Mouse (Mus musculus) ovary, postnatal 10 days (tissue): ENCODE measurements around the gene Clta.
"Not testable (repeated sequence)": the region's sequence is repeated elsewhere in the genome, so short reads cannot be mapped to it uniquely, and the experiment has no call there.

ENCODE experiments used
- DNase-seq: peaks from one replicate; pipeline ENCODE4 v3.0.0; 2022; ENCODE audit warnings: low spot score

Gene Clta

GRCm38 (mm10) chr4:44025570-44025969 lies 21.3 kb downstream of the Clta start:
- DNase-seq: no peak

DNA sequence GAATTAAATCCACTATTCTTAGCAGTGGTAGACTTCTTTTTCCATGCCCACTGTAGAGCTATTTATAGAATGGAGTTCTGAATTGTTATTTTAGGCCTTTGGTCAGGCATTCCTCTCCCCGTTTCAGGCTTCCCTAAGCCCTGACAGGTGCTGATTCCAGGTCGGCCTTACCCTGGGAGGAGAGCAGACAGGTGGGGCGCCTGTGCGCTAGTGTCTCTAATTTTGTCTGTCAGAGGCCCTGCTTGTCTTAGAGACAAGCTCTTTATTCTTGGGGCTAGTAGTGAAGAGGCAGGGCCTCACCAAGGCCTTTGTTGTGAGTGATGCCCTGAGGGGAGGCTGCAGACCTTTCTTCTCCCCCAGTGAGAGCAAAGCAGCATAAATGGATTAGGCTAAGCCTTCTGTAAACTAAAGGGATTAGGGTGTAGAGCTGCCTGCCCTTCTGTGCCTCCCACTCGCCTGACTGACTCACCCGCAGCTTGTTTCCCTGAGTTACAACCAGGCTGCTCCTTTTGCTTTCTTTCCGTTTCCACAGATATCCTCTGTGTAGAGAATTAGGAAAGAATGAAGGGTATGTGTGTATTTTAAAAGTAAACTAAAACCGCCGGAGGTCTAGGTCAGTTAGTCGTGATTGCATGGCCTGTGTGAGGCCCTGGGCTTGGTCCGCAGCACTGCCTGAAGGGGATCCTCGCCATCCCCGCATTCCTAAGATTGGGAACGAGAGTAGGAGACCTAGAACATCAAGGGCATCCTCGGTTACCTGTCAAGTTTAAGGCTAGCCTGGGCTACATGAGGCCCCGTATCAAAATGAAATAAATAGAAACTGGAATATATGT lies 24.3 kb downstream of the Clta start:
- DNase-seq: no peak

GRCm38 (mm10) chr4:44029661-44030066 lies 25.4 kb downstream of the Clta start:
- no peak for DNase-seq

DNA sequence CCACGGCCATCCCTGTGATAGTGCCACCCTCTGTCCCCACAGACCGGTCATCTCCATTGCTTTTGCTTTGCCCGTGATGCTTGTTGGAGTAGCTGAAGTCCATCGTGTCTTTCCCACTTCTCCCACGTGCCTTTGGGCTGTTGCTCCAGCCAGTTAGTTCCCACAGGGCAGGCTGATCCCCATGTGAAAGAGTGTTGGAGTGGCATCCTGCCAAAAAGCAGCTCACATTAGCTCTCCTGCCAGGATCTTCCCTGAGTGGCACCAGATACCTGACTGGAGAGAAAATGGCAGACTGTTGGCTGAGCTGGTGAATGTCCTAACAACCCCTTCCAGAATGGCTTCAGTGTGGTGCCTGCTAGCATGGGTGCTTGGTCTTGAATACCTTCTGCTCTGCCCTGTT lies 27.3 kb downstream of the Clta start:
- no peak for DNase-seq

DNA sequence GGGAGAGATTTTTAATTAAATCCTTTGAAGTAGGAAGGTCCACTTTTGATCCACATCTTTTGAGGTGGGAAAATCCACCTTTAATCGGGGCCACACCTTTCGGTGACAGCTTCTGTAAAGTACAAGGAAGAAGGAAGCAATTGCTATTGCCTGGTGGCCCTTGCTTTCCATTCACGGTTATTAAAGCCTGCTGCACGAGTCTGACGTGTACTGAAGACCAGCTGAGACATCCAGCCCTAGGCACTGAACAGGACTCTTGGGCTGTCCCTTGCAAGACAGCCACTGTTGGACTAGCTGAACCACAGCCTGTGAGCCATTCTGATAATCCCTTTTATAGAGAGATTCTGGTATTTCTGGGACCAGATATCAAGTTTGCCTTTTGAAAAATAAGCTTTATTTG lies 32.2 kb downstream of the Clta start:
- no peak for DNase-seq

DNA sequence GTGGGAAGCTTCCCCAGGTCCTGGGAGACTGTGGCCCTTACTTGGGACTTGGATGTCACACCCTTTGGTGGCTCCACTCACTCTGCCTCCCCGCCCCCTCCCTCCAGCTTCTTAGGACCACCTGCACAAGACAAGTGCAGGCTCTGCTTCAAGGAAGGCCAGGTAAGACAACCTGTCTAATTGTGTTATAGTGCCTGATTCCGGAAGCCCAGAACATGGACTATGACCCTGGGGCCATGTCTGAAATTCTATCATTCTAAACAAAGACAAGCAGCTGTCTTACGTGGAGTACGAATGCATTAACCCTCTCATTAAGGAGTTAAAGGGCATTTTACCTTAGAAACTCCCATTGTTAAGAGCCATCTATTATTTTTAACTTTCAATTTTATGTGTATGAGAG lies 36.5 kb downstream of the Clta start:
- DNase-seq: no peak

DNA sequence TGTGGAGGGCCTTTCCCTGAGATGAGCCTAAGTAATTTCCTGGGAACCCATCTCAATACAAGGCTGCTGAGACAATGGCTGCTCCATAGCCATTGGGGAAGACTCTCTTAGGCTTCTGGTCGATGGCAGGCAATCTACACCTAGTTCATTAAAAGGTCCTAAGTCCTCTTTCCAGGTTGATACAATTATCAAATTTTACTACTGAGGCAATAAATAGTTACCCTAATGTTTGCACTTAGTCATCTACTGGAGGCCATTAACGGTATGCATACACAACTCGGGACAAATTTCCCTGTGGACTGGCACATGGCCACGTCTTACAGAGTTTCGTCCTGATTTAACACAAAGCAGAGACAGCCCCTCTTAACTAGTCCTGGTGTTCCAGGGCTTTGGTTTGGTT lies 38.2 kb downstream of the Clta start:
- DNase-seq: no peak

GRCm38 (mm10) chr4:44043182-44043581 lies 38.9 kb downstream of the Clta start:
- not testable (repeated sequence) for DNase-seq

GRCm38 (mm10) chr4:44044685-44045356 lies 40.6 kb downstream of the Clta start:
- no peak for DNase-seq

- DNase-seq: no peak
Observed at GRCm38 (mm10) chr4:44046066-44046465, 41.8 kb downstream of the Clta start.

GRCm38 (mm10) chr4:44049812-44050211 lies 45.6 kb downstream of the Clta start:
- no peak for DNase-seq

- no peak for DNase-seq
Observed at GRCm38 (mm10) chr4:44059674-44060073, 55.4 kb downstream of the Clta start.

GRCm38 (mm10) chr4:44062062-44062461 lies 57.8 kb downstream of the Clta start:
- DNase-seq: no peak

DNA sequence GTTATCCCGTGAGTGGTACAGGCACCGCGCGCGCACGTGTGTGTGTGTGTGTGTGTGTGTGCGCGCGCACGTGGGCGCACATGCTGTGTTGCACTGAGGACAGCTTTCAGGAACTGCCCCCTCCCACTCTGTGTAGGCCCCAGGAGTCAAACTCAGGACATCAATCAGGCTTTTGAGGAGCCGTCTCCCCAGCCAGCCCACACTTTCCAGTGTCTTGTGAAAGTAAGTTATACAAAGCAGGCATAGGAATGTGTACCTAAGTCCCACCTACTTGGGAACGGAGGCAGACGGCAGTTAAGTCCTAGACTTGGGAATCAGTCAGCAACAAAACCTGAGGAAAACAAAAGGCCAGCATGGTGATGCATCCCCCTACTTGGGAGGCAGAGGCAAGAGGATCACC lies 58.6 kb downstream of the Clta start:
- no peak for DNase-seq

DNA sequence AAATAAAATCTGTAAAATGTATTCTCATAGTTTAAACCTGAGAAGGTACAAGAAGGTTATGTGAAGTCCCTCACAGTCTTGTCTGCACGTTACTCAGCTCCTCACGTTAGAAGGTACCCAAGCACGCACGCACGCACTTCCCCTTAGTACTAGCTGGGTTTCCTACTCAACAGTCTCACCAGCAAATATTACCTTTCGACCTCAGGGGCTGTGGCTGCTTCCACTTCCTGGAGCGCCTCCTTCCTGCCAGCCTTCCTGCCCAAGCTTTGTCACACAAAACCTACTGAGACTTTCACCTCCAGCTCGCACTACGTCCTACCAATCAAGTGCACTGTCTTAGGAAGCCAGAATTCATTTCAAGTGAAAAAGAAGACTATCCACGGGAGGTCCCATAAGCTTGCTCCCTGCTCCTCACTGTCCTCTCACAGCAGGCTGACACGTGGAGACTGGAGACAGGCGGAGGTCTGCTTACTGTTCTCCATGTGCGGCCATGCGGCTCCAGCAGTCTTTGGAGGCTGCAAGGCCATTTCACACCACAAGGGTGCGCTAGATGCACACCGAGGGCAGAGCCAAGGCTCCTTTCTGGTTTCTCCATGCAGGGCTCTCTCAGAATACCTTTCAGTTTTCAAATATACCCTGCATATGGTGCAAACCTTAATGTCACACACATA lies 61.2 kb downstream of the Clta start:
- DNase-seq: peak; percentile 85

DNA sequence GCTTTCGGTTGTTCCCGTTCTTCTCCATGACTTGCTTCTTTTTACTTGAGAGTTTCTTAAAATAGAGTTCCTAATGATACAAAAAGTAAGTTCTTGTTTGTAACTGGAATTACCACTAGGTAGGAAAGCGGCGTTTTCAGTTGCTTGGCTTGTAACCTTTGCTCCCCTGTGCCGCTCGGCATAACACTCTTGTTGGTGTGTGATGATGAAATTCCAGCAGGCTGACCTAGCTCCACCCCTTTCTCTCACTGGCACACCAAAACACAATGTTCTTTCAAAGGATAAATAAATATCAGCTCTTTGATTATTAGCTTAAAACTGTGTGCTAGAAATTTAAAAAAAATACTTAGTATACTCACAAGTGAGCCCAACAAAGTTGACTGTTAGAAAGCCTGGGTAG lies 62.6 kb downstream of the Clta start:
- DNase-seq: no peak

DNA sequence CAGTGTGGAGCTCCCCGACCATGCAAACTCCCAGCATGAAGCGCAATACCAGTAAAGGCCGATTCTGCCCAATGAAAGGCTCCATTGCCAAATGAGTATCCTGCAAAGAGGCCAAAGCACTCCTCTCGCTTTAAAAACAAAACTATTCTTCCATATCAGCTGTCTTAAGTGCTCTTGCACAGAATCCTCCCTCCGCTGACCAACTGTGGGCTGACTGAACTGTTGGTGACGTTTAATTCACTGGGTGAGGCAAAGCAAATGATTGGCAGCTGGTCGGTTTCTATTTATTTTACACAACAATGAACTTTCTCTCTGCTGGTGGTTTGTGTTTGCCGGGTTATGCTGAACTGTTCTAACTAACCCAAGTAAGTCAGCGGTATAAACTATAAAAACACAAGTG lies 64.5 kb downstream of the Clta start:
- DNase-seq: no peak

DNA sequence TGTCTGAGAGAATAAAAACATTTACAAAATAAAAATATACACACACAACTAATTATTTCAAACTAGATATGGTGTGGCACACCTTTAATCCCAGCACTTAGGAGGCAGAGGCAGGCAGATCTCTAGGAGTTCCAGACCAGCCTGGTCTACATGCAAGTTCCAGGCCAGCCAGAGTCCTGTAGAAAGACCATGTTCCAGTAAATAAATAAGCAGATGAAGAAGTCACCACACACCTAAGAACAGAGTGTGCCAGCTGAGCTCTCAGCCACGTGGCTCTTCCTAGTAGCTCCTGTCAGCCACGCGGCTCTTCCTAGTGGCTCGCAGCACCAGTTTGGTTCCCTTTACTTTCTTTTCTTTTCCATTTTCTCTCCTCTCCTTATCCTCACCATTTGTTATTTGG lies 65.2 kb downstream of the Clta start:
- DNase-seq: no peak

GRCm38 (mm10) chr4:44070641-44071040 lies 66.4 kb downstream of the Clta start:
- no peak for DNase-seq

- DNase-seq: no peak
Observed at GRCm38 (mm10) chr4:44071741-44072145, 67.5 kb downstream of the Clta start.

GRCm38 (mm10) chr4:44072146-44072872 lies 68.1 kb downstream of the Clta start:
- DNase-seq: peak; percentile 64

- DNase-seq: no peak
Observed at GRCm38 (mm10) chr4:44072873-44073441, 68.7 kb downstream of the Clta start.
